Mouse (Mus musculus) ES-E14 (cell line): ENCODE measurements around the gene Car10. TPM values are rescaled to one million over a fixed set of nuclear protein-coding genes. Genes with fewer than 3 reads are reported as not detected.

Experiments
- DNase-seq: peaks from one replicate; pipeline ENCODE4 v3.0.0-alpha.2; 2013; ENCODE audit warnings: low read depth, low spot score
- H3K27ac ChIP-seq: 2 replicates; pipeline ENCODE4 v1.5.1; 2012; ENCODE audit warnings: low read depth, mild to moderate bottlenecking, low read length, moderate library complexity, mixed read lengths; ENCODE audit not compliant: poor library complexity, insufficient read depth, severe bottlenecking
- H3K36me3 ChIP-seq: 2 replicates; pipeline ENCODE4 v1.6.1; 2012; ENCODE audit warnings: mild to moderate bottlenecking, low read length, moderate library complexity, mixed read lengths; ENCODE audit not compliant: control insufficient read depth, poor library complexity, insufficient read depth, severe bottlenecking
- H3K4me1 ChIP-seq, 2 experiments: fragments of 150-350 bp in 1 of 2; sonication (generic) in 1 of 2; 2 replicates each; pipeline ENCODE4 v1.6.1; 2012; ENCODE audit warnings: low read length in 2 of 2, mild to moderate bottlenecking in 1 of 2, mixed read lengths in 1 of 2; ENCODE audit not compliant: control insufficient read depth in 2 of 2, insufficient read depth in 2 of 2, poor library complexity in 1 of 2
- H3K4me3 ChIP-seq, 2 experiments: fragments of 150-350 bp in 1 of 2; sonication (generic) in 1 of 2; 2 replicates each; pipeline ENCODE4 v1.5.1; 2012; ENCODE audit warnings: low read length in 2 of 2, low read depth in 1 of 2, mild to moderate bottlenecking in 1 of 2, mixed read lengths in 1 of 2; ENCODE audit not compliant: insufficient read depth in 1 of 2, poor library complexity in 1 of 2, severe bottlenecking in 1 of 2
- H3K9ac ChIP-seq: 2 replicates; pipeline ENCODE4 v1.6.1; 2012; ENCODE audit warnings: low read depth, mild to moderate bottlenecking, low read length, mixed read lengths; ENCODE audit not compliant: poor library complexity, insufficient read depth, severe bottlenecking
- H3K9me3 ChIP-seq: fragments of 150-350 bp; sonication (generic); 2 replicates; pipeline ENCODE4 v1.6.1; 2012; ENCODE audit warnings: low read depth, mild to moderate bottlenecking, low read length; ENCODE audit not compliant: control insufficient read depth, insufficient read depth
- CHD2 ChIP-seq: IDR thresholded peaks from 2 replicates; pipeline ENCODE4 v1.6.1; 2014; ENCODE audit warnings: mild to moderate bottlenecking, low read depth, low read length, inconsistent platforms
- HCFC1 ChIP-seq: IDR thresholded peaks from 2 replicates; pipeline ENCODE4 v1.6.1; 2012; ENCODE audit warnings: low read length, inconsistent platforms, borderline replicate concordance; ENCODE audit not compliant: insufficient read depth
- MAFK ChIP-seq: IDR thresholded peaks from 2 replicates; pipeline ENCODE4 v1.6.1; 2014; ENCODE audit warnings: mild to moderate bottlenecking, low read depth, low read length, inconsistent platforms; ENCODE audit not compliant: insufficient read depth
- ZC3H11A ChIP-seq: IDR thresholded peaks from 2 replicates; pipeline ENCODE4 v1.6.1; 2012; ENCODE audit warnings: low read depth, mild to moderate bottlenecking, inconsistent platforms, low read length, borderline replicate concordance
- ZNF384 ChIP-seq: IDR thresholded peaks from 2 replicates; pipeline ENCODE4 v1.6.1; 2012; ENCODE audit warnings: low read depth, low read length, inconsistent platforms
- in situ Hi-C, 2 experiments: fragments of 600-800 bp; cut with MboI; formaldehyde crosslinking; loops; one replicate each; pipeline ENCODE4 v1.15.1; 2025; ENCODE audit warnings: low sequenced_read_pairs in 2 of 2, inconsistent platforms in 1 of 2; ENCODE audit not compliant: unreplicated experiment in 2 of 2
- total RNA-seq: library from RNA; depleted of rRNA; stranded (reverse); fragments of 300-350 nt; gene quantifications from 2 replicates; pipeline ENCODE4 v1.2.3, GENCODE M21; 2012

Gene Car10
- total RNA-seq, 1 experiment = not detected

DNA sequence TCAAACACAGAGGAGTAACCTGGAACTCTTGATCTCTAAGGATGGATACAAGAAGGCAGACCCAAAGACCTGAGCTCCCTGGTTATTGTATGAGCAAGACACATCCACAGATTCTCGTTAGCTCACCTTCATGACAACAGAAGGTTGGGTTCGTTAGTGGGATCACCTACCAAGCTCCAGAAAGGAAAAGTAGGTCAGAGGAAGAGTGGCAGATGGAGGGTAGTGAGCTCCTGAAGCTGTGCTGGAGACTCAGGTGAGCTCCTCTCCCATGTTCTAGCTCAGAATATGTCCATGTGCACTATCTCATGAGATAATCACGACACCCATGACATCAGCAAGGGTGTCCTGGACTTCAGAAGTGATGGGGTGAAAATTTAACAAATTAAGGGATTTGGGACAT lies 57.1 kb downstream of the Car10 start:
- Histone ChIP-seq H3K9me3 (no peaks in the 10 kb centered on the region), H3K36me3 (no peaks in the 10 kb centered on the region), H3K27ac (no peak overlapping the region), H3K4me1 (no peaks in the 10 kb centered on the region), H3K4me3 (no peak overlapping the region), H3K9ac (no peak overlapping the region)
- DNase-seq = no peak
- in situ Hi-C loops = no loop called here
- TF ChIP-seq CHD2 = no peak

DNA sequence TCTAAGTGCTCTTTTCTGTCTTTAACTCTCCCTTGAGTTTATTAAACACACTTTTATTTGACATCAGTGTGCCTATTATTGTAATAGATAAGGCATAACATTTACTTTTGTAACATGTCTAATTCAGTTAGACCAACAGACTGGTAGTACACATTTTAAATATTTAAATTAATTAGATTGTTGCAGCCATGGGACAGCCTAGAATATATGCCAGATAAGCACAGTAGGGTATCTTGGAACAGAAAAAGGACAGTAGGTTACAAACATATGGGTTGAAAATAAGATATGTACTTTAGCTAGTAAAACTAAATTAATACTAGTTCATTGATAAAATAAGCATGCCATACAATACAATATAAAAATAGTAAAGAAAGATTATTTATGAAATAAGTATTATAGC lies 74.6 kb downstream of the Car10 start:
- Histone ChIP-seq H3K4me1 (no peaks in the 10 kb centered on the region), H3K4me3 (no peak overlapping the region), H3K36me3 (no peaks in the 10 kb centered on the region), H3K27ac (no peak overlapping the region), H3K9ac (no peak overlapping the region), H3K9me3 (no peaks in the 10 kb centered on the region)
- TF ChIP-seq MAFK = no peak
- TF ChIP-seq ZNF384 = no peak
- no peak for TF ChIP-seq CHD2
- TF ChIP-seq HCFC1 = no peak
- no peak for TF ChIP-seq ZC3H11A
- DNase-seq = no peak
- in situ Hi-C loops = no loop called here

DNA sequence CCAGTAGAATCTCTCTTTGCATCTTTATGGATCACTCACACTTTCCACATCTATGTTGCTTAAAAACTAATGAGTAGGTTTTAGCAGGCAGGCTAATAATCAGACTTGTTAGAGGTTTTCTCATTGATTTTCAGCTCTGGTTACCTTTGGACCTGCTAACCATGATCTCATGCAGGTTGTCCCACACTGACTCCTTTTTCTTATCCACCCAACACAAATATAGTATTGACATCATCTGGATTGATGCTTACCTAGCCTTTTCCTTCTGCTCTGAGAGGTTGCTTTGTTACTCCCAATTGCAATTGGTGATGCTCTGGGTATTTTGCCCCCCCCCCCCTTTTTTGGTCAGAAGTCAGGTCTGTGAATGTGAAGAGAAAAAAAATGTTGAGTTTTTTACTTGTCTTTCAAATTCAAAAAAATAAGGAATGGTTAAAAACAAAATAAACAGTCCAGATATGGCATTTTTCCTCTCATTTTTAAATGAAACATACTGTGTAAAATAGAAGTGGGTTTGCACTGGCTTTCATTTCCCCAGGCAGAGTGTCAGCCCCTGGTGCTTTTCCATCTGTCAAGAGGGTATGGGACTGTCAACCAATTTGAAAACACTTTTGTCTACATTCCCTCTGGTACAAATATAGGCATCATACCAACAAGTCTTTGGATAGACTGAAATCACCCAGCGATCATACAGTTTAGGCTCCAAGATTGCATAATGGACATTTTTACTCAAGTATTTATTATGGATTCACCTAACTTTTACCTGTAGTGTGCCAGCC lies 75.9 kb downstream of the Car10 start:
- in situ Hi-C loops = no loop called here
- no peak overlapping the region for H3K27ac ChIP-seq
- H3K4me3 ChIP-seq = no peak overlapping the region
- no peaks in the 10 kb centered on the region for H3K36me3 ChIP-seq
- no peak overlapping the region for H3K9ac ChIP-seq
- no peaks in the 10 kb centered on the region for H3K9me3 ChIP-seq
- TF ChIP-seq CHD2 = no peak
- no peak for TF ChIP-seq ZNF384
- no peak for TF ChIP-seq MAFK
- no peak for TF ChIP-seq HCFC1
- no peak for TF ChIP-seq ZC3H11A
- H3K4me1 ChIP-seq = no peaks in the 10 kb centered on the region
- no peak for DNase-seq

DNA sequence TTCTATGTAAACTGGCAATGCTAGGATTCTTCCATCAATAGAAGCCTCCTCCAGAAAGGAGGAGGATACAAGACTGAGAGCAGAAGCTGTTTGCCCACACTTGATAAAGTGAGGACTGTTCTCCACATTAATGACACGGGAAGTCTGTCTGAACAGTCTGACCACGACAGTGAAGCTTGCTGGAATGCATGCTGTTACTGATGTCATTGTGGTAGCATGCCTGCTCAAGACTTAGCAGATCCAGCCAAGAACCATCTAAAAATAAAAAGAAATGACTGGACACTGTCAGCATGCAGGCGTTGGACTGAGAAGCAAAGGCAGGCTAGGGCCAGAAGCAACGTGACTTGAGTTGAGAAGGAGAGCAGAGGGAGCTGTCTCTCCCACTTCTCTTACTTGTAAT lies 87.6 kb downstream of the Car10 start:
- Histone ChIP-seq H3K9me3 (no peaks in the 10 kb centered on the region), H3K36me3 (no peaks in the 10 kb centered on the region), H3K27ac (no peak overlapping the region), H3K9ac (no peak overlapping the region), H3K4me3 (no peak overlapping the region), H3K4me1 (no peaks in the 10 kb centered on the region)
- TF ChIP-seq HCFC1 (no peak), ZNF384 (no peak), CHD2 (no peak), ZC3H11A (no peak), MAFK (no peak)
- in situ Hi-C loops = no loop called here
- DNase-seq = no peak

DNA sequence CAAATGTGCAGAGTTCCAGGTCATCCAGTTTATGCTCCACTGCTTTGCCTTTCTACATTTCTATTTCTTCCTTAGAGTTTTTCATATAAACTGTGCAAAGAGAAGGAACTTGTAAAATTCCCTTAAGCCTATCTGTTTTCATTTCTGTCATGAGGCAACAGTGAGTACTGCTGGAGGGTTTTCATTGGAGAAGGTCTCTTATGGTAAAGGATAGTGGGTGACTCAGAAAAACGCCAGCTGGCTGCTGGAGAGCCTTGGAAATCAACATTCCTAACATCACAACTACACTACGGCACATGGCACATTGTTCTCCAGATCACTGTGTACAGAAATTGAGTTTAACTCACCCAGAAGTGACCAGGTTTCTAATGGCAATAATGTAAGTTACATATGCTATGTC lies 88.3 kb downstream of the Car10 start:
- Histone ChIP-seq H3K9ac (no peak overlapping the region), H3K9me3 (no peaks in the 10 kb centered on the region), H3K36me3 (no peaks in the 10 kb centered on the region), H3K4me1 (no peaks in the 10 kb centered on the region), H3K27ac (no peak overlapping the region), H3K4me3 (no peak overlapping the region)
- no peak for DNase-seq
- TF ChIP-seq CHD2 (no peak), HCFC1 (no peak), ZC3H11A (no peak)
- in situ Hi-C loops = no loop called here
